Mouse (Mus musculus) left cerebral cortex, adult 2 months (tissue): Measurements from ENCODE around the gene Pafah1b1. TPM values are rescaled to one million over a fixed set of nuclear protein-coding genes. Genes with fewer than 3 reads are reported as not detected.

Experiments
- DNase-seq, 2 experiments: peaks; one replicate each; pipeline ENCODE4 v3.0.0; 2021 to 2022; ENCODE audit warnings: low spot score in 2 of 2, mixed read lengths in 1 of 2; ENCODE audit errors: extremely low spot score in 1 of 2
- H3K27ac ChIP-seq: fragments of 200-600 bp; 2 replicates; pipeline ENCODE4 v1.8.1; 2022
- H3K4me3 ChIP-seq: fragments of 200-600 bp; 2 replicates; pipeline ENCODE4 v1.8.1; 2022
- CTCF ChIP-seq: fragments of 200-600 bp; IDR thresholded peaks from 2 replicates; pipeline ENCODE4 v1.8.1; 2022; ENCODE audit warnings: antibody characterized with exemption, mild to moderate bottlenecking, moderate library complexity
- intact Hi-C: fragments of 180-260 bp; cut with DNase I; formaldehyde crosslinking; loops from one replicate; pipeline ENCODE4 v1.15.1; 2025
- total RNA-seq, 2 experiments: library from RNA; stranded (reverse); gene quantifications; 2 replicates each; pipeline ENCODE4 v1.2.3; 2021

Gene Pafah1b1
- total RNA-seq, 2 experiments from 2014 or later: 372 to 402 TPM

DNA sequence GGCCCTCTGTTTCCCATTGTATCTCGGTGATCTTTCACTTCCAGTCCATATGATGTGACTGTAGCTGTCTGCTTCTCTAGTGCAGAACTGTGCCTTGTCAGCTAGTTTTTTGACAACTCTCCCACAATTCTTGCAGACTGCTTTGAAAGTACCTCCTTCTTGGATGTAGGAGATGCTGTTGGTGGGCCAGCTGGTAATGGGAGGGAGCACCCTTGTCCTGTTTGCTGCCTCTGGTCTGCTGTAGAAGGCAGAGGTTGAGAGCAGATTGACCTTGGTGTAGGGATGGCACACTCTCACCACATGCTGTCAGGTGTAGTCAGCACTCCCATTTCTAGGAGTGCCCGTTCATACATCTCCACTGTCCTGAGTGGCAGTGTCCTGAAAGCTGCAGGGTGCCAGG is 55.5 kb downstream of the Pafah1b1 start:
- DNase-seq: peak in 1 of 2 experiments; percentile 7
- Histone ChIP-seq H3K27ac (no peak overlapping the region), H3K4me3 (no peak overlapping the region)
- TF ChIP-seq CTCF: no peak
- intact Hi-C loops: no loop called here

DNA sequence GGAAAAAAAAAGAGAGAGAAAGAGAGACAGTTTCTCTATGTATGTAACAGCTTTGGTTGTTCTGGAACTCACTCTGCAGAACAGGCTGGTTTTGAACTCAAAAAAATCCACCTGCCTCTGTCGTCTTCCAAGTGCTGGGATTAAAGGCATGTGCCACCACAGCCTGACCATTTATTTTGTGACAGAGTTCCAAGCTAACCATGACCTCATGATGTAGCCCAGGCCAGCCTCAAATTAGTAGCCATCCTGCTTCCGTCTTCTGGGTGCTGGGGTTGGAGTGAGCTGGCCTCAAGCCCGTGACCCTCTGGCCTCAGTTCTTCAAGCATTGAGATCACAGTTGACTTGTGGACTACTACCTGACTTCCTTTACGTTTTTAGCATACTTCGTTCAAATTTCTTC is 56.0 kb downstream of the Pafah1b1 start:
- DNase-seq: peak in 1 of 2 experiments; percentile 5
- intact Hi-C loops: no loop called here
- TF ChIP-seq CTCF: no peak
- no peak overlapping the region for H3K4me3 ChIP-seq
- H3K27ac ChIP-seq: no peak overlapping the region

DNA sequence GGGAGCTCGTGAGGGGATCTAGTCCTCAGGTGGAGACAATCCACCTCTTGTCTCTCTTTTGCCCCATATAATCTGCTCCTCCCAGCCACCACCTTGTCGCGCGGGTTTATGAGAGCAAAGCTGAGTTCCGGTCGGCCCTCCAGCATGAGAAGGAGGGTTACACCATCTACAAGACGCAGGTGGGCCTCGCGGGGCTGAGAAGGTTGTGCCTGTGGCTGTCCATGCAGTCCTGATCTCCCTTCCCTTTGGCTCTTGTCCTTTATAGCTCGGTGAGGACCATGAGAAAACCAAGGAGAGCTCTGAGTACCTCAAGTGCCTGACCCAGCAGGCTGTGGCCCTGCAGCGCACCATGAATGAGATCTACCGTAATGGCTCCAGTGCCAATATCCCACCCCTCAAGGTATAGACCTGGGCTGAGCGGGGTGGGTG is 56.9 kb downstream of the Pafah1b1 start:
- DNase-seq: peak in 1 of 2 experiments; percentile 9
- no peak for TF ChIP-seq CTCF
- H3K4me3 ChIP-seq: no peak overlapping the region
- no peak overlapping the region for H3K27ac ChIP-seq
- intact Hi-C loops: no loop called here

DNA sequence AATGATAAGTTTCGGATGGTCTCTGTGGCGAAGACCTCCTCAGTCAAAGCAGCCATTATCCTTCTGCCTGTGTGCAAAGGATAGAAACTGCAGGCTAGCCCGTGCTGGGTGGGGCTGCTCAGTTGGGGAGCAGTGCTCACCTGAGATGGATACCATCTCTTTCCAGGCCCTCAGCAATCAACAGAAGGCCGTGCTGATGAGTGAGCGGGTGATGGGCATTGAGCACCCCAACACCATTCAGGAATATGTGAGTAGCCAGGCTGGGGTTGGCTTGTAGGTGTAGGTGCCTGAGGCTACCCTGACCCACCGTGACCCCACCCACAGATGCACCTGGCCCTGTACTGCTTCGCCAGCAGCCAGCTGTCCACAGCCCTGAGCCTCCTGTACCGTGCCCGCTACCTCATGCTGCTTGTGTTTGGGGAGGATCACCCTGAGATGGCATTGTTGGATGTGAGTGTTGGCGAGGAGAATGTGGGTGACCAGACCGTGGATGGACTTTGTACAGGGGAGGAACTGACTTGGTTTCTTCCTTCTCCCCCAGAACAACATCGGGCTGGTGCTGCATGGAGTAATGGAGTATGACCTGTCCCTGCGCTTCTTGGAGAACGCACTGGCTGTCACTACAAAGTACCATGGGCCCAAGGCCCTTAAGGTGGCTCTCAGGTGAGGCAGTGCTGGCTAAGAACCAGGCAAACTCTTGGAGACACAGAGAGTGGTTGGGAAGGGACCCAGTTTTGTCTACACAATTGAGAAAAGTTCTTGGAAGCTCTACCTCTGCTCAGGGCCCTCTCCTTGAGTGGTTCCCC is 57.5 kb downstream of the Pafah1b1 start:
- no peak for TF ChIP-seq CTCF

DNA sequence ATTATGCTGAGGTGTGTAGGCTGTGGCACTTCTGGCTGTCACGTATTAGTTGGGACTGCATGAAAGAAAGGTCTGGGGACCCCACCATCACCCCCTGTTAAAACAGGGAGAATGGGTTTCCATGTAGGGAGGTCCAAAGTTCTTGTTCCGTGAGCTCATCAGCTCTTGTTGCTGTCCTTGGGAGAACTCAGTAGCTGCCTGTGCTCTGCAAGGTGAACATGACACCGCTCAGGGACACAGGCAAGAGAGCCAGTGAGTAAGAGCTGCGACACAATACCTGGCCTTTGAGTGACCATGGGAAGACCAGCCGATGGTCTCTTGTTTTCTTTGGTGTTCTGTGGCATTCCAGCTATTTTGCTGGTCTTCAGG is 58.2 kb downstream of the Pafah1b1 start:
- intact Hi-C loops: no loop called here
- H3K4me3 ChIP-seq: no peak overlapping the region
- no peak overlapping the region for H3K27ac ChIP-seq

More for the DNA sequence above, 57.5 kb downstream of the Pafah1b1 start:
- H3K27ac ChIP-seq: no peak overlapping the region
- peak in 1 of 2 experiments; percentile 9 for DNase-seq
- no peak overlapping the region for H3K4me3 ChIP-seq
- intact Hi-C loops: no loop called here

DNA sequence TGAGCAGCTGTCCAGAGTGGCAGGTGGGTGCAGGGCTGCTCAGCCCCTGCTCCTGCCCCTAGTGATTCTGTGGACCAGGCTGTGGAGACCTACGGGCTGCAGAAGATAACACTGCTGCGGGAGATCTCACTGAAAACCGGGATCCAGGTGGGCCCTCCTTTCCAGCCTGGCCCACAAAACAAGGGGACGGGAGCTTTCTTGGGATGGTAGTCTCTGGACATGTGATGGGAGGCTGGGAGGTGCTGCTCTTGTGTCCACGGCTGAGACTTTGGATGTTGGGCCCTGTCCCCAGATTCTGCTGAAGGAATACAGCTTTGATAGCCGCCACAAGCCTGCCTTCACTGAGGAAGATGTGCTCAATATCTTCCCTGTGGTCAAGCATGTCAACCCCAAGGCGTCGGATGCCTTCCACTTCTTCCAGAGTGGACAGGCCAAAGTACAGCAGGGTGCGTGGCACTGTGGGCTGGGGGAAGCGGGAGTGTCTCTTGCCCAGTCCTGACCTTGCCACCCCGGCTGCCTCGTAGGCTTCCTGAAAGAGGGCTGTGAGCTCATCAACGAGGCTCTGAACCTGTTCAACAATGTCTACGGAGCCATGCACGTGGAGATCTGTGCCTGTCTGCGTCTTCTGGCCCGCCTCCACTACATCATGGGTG is 58.7 kb downstream of the Pafah1b1 start:
- TF ChIP-seq CTCF: no peak
- Histone ChIP-seq H3K4me3 (no peak overlapping the region), H3K27ac (no peak overlapping the region)
- DNase-seq: peak in 1 of 2 experiments; percentile 8
- intact Hi-C loops: no loop called here

More for the DNA sequence above, 58.2 kb downstream of the Pafah1b1 start:
- TF ChIP-seq CTCF: no peak
- DNase-seq: peak in 1 of 2 experiments; percentile 8

DNA sequence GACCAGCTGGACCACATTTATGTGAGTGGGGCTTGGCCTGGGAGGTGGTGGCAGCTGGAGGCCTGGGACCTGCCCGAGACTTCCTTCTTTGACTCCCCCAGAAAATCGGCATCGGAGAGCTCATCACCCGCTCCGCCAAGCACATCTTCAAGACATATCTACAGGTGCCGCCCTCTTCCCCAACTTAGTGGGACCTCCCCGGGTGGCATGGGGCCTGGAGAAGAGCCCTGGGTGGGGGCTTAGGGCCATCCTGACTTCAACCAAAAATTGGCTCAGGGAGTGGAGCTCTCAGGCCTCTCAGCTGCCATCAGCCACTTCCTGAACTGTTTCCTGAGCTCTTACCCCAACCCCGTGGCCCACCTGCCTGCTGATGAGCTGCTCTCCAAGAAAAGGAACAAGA is 59.6 kb downstream of the Pafah1b1 start:
- TF ChIP-seq CTCF: no peak
- intact Hi-C loops: no loop called here
- no peak for DNase-seq
- H3K4me3 ChIP-seq: no peak overlapping the region
- H3K27ac ChIP-seq: no peak overlapping the region

DNA sequence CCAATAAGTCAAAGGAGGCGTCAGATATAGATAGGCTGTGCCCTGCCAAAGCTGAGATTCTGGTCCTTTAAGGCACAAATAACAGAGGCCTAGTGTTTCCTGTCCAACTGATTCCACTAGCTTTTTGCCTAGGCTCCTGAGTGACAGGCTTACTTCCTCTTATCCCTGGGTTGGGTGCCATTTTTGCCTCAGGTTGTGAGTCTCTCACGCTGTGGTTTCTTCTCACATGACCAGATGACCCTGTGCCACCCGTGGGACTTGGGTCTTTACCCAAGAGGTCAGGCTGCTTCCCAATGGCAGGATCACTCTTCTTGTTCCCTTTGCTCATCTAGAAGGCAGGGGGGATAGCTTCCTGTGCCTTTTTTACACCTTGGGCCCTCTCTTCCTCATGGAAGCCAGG is 60.2 kb downstream of the Pafah1b1 start:
- TF ChIP-seq CTCF: no peak
- no peak for DNase-seq
- intact Hi-C loops: no loop called here
- no peak overlapping the region for H3K4me3 ChIP-seq
- H3K27ac ChIP-seq: no peak overlapping the region

DNA sequence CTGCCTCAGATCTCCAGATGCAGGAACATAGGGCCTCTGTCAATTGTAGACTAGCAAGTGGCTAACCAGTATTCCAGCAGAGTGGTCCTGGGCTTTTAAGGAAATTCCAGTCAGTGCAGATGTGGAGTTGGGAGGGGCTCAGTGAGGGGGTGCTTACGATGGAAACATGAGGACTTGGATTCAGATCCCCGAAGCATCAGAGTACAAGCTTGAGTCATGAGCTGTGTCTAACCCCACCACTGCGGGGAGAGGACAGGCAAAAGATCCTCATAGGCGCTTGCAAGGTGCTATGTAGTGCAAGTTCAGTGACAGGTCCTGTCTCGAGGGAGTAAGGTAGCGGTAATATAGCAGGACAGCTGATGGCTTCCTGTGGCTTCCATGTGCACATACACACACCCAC is 62.2 kb downstream of the Pafah1b1 start:
- no peak for TF ChIP-seq CTCF
- no peak overlapping the region for H3K4me3 ChIP-seq
- no peak for DNase-seq
- H3K27ac ChIP-seq: no peak overlapping the region
- intact Hi-C loops: no loop called here

DNA sequence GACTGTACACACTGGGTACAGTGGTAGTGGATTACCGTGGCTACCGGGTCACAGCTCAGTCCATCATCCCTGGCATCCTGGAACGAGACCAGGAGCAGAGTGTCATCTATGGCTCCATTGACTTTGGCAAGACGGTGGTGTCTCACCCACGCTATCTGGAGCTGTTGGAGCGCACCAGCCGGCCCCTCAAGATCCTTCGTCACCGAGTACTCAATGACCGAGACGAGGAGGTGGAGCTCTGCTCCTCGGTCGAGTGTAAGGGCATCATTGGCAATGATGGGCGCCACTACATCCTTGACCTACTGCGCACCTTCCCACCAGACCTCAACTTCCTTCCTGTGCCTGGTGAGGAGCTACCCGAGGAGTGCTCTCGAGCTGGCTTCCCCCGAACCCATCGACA is 62.8 kb downstream of the Pafah1b1 start:
- intact Hi-C loops: no loop called here

DNA sequence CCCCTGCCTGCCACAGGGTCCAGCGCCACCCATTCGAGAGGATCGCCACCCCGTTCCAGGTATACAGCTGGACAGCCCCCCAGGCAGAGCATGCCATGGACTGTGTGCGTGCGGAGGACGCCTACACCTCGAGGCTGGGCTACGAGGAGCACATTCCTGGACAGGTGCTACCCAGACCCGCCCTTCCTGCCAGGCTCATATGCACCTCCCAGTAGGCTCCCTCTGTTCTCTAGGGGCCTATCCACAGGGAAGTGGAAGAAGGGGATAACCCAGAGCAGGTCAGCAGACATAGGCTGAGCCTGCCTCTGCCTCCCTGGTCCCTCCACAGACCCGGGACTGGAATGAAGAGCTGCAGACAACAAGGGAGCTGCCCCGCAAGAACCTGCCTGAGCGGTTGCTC is 64.1 kb downstream of the Pafah1b1 start:
- no peak for DNase-seq
- Histone ChIP-seq H3K27ac (no peak overlapping the region), H3K4me3 (no peak overlapping the region)
- intact Hi-C loops: no loop called here
- TF ChIP-seq CTCF: no peak

More for the DNA sequence above, 62.8 kb downstream of the Pafah1b1 start:
- no peak for DNase-seq
- H3K4me3 ChIP-seq: no peak overlapping the region
- no peak for TF ChIP-seq CTCF
- no peak overlapping the region for H3K27ac ChIP-seq

DNA sequence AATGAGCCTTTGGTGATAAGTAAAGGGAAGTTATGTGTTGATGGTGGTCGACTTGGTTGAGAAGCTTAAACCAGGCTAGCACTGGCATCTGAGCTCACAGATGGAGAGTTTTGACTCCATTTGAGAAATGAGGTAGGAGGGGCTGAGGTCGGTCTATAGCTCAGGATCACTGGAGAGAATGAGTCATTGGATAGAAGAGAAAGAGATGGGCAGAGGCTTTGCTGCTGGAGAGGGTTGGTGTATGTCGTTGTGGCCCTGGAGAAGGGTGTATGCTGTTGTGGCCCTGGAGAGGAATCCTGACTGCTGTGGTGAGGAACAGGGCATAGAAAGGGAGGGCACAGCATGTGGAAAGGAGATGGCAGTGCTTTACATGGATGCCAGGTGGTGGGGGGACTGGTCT is 68.5 kb downstream of the Pafah1b1 start:
- no peak for DNase-seq
- Histone ChIP-seq H3K4me3 (no peak overlapping the region), H3K27ac (no peak overlapping the region)
- no peak for TF ChIP-seq CTCF
- intact Hi-C loops: no loop called here
